Mouse (Mus musculus) bone marrow macrophage, adult 2 months (primary cell): Measurements from ENCODE around the gene Foxl1.

Source experiments
- CTCF ChIP-seq: IDR thresholded peaks from 2 replicates; pipeline ENCODE4 v1.5.1; 2012; ENCODE audit warnings: low read depth, mild to moderate bottlenecking, low read length, moderate library complexity
- POLR2A ChIP-seq: IDR thresholded peaks from 2 replicates; pipeline ENCODE4 v1.6.1; 2012; ENCODE audit warnings: mild to moderate bottlenecking, low read depth, low read length, borderline replicate concordance

DNA sequence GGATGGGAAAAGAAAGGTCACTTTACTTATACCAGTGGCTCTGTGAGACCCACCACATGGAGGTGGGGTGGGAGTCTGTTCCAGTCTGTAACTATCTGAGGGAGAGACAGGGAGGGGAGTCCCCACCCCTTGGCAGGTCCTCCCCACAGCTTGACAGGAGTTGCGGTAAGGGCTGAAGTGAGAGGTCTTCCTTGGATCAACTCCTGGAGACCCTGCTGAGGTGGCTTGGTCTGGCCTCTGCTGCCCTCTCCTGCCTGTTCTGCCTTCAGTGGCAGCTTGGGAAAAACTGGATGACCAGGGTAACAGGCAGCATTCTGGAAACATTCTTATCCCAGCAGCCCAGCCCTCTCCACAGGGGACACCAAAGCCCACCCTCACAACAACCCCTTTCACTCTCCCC lies 37.0 kb upstream of the Foxl1 start:
- TF ChIP-seq POLR2A, result no peak
- no peak for TF ChIP-seq CTCF
